Mouse (Mus musculus): ENCODE results near the gene Olfr94.

Gene Olfr94

GRCm38 (mm10) chr17:37190711-37191110, 10.1 kb downstream of the Olfr94 start:
- POLR2A ChIA-PET: interaction anchor here in 3 of 4 experiments (0.6 to 4.1 kb wide), 28 partner anchors 9 to 831 kb away, joined by 3 to 31 read pairs (median 4); partner anchors contain the start of genes 2410137M14Rik (in 1 of the 3) and Trim15 (in 1 of the 3)

DNA sequence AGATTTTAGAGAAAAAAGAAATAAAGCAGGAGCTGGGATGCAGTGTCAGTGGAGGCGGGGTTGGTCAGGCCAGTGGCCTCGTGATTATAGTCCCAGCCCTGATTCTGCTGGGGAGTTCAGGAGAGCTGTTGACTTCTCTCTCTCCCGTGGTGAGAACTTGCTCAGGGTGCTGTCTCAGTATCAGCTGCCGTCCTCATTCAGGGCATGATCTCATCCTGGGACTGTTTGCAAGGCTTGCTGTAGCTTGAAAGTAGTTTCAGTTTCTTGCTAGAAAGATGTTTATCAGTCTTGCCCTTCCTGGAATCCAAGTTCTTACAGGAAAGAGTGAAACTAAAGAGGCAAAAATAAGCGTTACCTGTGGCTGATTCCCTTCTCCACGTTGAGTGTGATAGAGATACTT, 15.3 kb downstream of the Olfr94 start:
- CTCF ChIA-PET: no interaction called here
- POLR2A ChIA-PET: interaction anchor here in 1 of 4 experiments (0.9 kb wide), 1 partner anchor 12 kb away, joined by 5 read pairs; no protein-coding TSS in a partner anchor

More at GRCm38 (mm10) chr17:37190711-37191110, 10.1 kb downstream of the Olfr94 start:
- CTCF ChIA-PET: interaction anchor here in 2 of 4 experiments (0.6 to 1.7 kb wide), 8 partner anchors 28 to 1322 kb away, joined by 3 to 5 read pairs (median 4); no protein-coding TSS in a partner anchor

- CTCF ChIA-PET: no interaction called here
- POLR2A ChIA-PET: interaction anchor here in 1 of 4 experiments (1.2 kb wide), 1 partner anchor 94 kb away, joined by 3 read pairs; no protein-coding TSS in a partner anchor
Measured at GRCm38 (mm10) chr17:37161394-37161793, 39.4 kb downstream of the Olfr94 start, which contains the start of gene Olfr93. Olfr93 (minus strand) TSS chr17:37161494.
